Mouse (Mus musculus): ENCODE measurements around the gene Bgn.
A peak's percentile ranks its signal among the peaks of the same experiment; 100 is the strongest.

The Bgn gene

DNA sequence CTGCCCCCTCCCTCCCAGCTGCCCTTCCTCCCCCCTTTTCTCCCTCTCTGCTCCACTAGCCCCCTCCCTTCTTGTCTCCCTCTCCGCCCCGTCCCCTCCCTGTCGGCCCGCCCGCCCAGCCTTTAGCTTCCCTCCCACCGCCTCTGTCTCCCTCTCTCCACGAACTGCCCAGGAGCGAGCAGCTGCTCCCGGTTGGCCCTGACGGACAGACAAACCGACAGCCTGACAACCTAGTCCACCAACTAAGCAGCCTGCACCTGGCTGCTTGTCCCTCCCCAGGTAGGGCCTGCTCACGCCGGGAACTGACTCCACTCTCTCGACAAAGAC, at the start of gene Bgn:
Bgn (plus strand) TSS at position 119 of the 327 bp plus-strand sequence.
- DNase-seq: no peak

DNA sequence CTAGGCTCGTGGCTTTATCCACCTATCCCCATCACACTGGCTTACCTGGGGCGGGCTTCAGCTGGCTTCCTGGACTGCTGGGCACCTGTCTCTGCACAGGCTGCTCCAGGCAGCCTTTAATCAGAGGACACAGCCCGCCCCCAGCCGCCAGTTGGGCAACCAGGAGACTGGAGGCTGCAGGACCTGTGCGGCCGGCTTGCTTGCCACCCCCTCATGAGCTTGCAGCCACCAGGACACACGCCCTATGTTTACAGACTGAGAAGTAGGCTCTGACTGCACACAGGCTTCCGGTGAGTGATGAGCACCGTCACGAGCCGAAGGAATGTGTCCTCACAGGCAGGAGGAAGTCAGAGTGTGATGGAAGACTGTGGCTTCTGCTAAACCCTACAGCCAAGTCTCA, 48.1 kb upstream of the Bgn start, which contains the start of gene Trex2:
Trex2 (minus strand) TSS at position 93 of the 400 bp plus-strand sequence.
- DNase-seq: no peak

DNA sequence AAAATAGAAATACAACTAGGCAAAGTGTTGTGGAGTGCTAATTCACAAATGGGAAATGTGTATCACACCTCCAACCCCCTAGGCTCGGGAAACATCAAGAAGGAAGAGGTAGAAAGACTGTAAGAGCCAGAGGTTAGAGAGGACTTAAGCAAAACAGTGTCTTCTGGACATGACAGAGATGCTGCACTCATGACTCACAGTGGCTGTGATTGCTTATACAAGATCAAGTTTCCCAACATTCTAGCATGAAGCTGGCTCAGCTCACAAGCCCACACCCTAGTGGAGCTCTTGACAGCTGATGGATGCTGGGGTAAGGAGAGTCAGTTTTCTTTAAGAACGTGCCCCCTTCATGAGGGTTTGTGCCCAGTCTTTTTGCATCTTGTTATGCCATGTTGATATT, 42.0 kb upstream of the Bgn start:
- no peak for DNase-seq

DNA sequence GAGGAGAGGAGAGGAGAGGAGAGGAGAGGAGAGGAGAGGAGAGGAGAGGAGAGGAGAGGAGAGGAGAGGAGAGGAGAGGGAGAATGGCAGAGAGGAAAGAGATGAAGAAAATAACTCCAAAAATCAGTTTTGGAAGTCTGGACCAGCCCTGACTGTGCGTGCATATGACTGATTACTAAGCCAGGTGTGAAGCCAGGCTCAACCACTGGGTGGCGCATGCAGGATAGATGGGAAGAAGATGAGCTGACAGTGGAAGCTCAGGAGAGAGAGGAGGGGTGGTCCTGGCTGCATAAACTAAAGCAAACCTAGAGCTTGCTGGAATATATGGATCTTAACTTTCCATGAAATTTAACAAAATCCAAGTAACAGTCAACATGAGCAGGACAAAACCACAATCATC, 31.5 kb upstream of the Bgn start:
- DNase-seq: peak; percentile 82 to 92

DNA sequence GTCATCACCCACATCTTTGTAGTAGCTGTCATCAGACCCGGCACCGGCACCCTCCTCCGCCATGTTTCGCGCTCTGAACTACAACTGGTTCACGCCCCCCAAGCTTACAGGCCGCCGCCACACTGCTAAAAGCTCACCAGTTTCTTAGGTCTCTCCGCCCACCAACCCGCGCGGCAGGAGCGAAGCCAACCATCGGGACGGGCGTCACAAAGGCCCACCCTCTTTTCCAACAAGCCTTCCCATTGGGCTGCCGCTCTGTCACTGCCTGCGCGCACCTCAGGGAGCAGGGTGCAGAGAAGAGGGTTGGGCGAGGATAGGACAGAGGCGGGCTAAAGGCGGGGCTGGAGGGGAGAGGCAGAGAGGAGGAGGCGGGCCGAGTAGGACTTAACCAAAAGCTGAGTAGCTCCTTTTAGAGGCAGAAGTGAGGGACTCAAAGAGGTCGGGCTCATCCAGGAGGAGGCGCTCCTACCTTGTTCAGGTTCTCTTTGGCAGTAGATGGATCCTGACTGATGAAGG, 24.5 kb upstream of the Bgn start, which contains the start of gene Haus7:
Haus7 (minus strand) TSS at position 168 of the 516 bp plus-strand sequence.
- DNase-seq: peak; percentile 91 to 93

DNA sequence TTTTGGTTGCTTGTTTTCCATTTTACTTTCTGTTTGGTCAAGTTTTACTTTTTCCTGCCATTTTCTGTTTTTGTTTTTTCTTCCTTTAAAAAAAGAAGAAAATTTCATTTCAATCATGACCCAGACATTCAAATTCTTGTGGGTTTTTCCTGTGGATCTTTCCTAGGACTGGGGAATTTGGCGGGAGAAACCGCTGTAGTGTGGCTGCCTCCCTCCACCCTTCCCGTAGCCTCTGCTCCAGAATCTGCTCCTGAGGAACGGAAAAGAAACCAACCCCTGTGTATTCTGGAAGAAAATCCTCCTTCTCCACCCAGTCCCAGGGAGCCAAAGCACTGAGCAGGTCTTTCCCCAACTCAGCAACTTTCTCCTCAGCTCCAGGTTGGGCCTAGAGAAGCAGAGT, 22.6 kb upstream of the Bgn start:
- no peak for DNase-seq

DNA sequence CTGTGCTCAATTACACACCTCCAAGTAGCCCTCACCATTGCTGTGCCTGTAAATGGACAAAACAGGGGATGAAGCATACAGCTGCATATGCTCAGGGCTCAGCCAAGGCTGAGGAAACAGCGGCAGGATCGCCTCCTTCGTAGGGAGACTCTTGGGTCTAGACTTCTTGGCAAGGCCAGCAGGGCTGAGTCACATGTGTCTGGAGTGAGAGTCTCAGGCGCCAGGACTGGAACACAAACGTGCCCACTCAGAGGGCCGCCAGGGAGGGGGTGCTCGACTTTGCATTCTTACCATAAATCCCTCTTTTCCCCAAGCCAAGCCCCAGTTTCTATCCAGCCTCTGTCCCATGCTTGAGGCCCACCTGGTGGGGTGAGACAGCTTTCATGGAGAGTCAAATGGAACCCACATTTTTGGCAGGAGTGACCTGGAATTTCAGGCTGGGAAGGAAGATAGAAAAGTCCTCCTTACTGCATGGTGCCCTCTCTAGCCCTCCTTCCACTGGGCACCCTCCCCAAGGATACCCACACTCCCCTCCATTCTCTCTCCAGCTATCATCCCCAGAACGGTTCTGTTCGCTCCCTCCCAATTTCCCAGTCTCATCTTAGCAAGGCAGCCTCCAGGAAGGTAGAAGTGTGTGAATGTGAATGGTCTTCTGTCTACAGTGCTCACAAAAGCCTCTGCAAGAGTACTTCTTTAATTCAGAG, 17.8 kb upstream of the Bgn start:
- DNase-seq: peak in 1 of 2 experiments; percentile 22

DNA sequence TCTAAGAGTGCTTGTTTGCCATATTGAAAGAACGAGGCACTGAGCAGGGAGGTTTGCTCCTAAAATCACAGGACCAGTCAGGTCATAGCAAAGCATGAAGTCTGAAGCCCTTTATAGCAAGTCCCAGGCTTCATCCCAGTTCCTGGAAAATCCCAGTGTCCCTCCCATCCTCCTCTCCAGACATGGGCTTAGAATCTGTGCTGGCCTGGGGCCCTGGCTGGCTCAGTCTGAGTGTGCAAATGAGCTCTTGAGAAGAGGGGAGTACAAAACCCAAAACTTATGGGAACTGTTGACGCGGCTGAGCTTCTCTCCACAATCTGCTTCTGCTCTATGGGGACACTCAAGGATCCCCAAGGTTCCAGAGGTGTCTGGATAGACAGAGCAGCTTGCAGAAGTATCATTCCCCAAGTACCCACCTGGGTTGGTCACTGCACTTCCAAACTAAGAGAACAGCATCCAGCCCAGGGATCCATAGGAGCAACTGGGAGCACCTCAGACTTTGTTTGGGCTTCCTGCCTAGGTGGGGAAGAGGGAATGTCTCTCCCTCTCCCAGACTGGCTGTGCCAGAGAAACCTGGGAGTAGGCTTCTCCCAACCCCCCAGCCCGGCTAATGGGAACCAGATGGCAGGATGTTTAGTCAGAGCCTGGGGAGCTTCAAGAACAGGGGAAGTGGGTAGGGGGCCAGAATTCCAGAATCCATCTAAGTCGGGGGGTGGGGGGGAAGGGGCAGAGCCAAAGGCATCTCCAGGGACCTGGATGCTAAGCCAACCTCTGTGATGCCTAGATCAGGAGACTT, 15.8 kb upstream of the Bgn start:
- DNase-seq: peak in 1 of 2 experiments; percentile 15

DNA sequence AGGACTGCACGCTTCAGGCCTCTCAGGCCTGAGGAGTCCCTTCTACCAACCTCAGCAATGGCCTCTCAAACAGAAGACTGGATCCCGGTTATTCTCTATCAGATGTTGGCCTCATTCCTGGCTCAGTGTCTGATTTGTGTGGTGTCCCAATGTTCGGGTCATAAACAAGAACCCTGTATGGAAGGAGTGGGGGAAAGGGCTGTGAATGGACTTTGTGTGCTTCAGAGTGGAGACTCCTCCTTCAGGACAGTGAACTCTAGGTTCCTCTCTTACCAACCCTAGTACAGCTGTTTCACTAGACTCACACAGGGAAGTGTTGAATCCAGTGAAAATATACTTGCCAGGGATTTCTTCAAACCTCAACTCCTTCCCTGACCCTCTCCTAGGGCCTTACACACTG, 15.1 kb upstream of the Bgn start:
- DNase-seq: no peak

DNA sequence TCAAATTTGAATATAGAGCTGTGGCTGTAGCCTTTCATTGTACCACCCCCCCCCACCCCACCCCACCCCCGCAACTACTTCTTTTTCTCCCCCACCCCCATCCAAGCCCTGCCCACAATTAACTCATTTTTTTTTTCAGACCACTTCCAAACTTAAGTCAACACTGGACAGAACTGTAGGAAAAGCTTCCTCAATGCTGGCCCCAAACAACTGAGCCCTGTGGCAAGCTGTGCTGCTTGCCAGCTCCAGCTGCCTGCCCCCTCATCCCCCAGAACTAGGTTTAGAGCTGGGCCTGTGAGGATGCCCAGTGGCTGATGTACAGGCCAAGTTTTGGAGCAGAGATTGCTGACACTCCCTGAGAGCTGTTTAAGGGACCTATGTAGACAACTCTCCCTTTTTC, 14.7 kb upstream of the Bgn start:
- no peak for DNase-seq

DNA sequence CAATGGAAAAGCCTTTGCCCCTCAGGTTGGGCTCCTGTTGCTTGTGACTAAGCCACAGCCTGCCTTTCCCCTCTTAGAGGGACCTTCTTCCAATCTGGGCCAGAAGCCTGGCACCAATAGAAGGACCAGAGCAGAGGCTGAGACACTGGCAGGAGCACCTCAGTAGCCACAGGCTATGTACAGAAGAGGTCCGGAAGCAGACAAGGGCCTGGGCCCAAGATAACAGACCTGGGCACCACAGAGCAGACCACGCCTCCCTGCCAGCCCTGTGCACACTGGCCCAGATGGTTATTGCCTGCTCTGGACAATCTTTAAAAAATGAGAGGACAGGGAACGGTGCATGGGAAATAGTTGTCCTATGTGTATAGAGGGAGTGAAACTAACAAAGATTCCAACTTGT, 11.6 kb upstream of the Bgn start:
- no peak for DNase-seq

DNA sequence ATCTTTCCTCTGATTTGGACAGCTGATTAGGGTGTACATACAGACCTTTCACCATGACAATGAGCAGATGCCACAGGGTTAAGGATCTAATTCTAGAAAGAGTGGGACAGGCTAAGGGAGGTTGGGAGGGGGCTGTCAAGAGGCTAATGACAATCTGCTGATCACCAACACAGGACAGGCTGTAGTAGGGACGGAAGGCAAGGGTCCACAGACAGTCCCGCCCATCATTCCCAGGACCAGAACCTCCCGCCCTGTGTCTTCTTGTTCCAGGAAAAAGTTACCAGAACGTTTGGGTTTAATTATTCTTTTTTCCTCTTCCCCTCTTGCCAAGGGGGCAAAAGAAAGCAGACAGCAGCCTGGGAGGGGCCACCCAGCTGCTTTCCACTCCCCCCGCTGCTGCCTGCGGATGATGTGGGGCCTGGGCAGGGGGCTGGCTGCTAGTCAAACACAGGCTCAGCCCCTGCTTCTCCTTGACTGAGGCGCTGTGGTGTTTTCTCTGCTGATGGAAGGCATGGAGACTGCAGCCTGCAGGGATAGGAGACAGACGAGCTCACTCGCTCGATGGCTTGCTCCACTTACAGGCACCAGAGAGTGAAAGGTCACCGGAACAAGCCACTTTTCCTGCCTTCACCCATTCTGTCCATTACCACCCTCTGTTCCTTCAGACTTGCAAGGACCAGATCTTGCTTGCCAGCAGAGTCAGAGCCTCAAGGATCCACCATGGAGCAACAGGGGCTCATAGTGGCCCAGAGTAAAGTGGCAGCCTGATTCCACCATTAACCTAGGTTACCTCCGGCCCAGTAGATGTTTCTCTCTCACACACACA, 8.8 kb upstream of the Bgn start:
- DNase-seq: no peak

DNA sequence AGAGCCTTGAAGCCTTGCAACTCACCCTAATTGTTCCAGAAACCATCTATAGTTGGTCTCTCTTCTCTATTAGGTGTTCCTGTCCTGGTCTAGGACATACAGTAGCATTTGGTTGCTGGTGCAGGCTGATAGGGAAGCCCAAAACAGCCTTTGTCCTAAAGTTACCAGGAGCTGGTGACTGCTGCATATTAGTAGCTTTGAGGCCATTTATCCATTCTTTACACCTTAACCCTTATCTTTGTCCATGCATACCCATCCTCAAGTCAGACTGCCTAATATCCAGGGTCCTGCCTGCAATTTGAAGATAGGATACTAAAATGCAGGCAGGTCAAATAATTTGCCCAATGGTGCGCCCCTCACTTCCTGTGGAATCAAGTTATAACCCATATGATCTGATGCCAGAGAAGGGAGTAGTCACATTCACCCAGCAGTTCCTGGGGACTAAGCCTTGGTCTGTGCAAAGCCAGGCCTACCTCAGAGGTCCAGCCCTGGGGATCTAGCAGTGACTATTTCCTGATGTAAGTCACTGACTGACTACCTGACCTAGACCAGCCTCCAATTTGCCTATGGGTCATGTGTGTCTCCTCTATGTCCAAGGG, 7.6 kb upstream of the Bgn start:
- no peak for DNase-seq

DNA sequence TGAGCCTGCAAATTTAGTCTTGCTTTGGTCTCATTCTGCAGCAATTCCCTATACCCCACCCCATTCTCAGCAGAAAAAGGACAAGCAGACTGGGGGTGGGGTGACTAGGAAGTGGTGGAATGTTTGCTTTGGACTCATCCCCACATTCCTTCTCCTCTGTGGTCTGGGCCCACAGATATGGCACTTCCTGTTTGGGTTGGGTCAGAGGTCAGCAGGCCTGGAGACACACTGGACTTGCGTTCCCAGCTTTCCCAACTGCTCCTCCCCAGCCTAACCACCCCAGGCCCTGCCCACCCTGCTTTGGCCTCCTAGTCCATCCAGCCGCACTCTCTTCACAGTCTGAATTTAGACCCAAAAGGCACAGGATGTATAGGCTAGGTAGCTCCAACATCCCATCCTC, 6.8 kb upstream of the Bgn start:
- DNase-seq: no peak

DNA sequence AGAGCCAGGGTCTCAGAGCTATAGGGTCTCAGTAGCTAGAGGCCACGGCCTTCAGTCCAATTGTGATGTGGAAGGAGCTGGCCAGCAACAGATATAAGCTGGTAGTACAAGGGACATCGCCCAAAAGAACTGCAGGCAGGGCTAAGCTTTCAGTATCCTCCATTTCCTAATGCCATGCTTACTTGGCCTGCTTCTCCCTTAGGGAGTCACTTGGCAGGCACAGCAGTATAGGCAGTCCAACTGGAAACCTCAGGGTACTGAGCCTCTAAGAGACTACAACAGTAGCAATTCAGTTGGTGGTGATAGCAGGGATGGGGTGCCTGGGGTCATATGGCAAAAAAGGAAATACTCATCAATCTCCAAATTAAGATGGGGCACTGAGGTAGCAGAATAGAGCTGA, 5.9 kb upstream of the Bgn start:
- DNase-seq: no peak

DNA sequence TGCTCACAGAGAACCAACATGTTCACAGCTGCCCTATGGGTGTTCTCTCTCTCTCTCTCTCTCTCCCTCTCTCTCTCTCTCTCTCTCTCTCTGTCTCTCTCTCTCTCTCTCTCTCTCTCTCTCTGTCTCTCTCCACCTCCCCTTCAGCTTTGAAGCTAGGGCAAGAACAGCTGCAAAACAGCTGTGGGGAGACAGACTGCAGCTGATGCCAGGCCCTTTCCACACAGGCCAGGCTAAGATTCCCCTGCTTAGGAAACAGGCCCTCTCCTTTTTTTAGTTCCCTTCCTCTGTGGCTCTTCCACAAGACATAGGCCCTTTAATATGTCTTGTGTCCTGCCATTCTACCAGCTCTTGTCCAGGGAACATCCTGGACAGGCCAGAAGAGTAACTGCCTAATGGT, 3.7 kb upstream of the Bgn start:
- no peak for DNase-seq

DNA sequence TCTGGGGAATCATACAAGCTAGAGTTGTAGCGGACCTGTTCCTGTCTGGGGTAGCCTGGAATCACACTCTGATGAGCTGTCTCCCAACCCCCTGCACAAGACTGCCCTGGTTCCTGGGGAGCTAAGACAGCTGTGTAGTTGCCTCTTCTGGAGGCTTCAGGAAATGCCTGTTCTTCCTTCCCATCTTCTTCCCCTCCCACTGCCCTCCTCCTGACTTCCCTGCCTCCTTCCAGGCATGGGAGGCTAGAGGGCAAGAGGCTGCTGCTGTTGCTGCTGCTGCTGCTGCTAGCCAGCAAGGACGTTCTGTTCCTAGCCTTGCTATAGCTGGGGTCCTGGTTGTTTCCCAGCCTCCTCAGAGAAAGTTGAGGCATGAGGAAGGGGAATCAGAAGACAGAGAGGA, 3.1 kb upstream of the Bgn start:
- no peak for DNase-seq

DNA sequence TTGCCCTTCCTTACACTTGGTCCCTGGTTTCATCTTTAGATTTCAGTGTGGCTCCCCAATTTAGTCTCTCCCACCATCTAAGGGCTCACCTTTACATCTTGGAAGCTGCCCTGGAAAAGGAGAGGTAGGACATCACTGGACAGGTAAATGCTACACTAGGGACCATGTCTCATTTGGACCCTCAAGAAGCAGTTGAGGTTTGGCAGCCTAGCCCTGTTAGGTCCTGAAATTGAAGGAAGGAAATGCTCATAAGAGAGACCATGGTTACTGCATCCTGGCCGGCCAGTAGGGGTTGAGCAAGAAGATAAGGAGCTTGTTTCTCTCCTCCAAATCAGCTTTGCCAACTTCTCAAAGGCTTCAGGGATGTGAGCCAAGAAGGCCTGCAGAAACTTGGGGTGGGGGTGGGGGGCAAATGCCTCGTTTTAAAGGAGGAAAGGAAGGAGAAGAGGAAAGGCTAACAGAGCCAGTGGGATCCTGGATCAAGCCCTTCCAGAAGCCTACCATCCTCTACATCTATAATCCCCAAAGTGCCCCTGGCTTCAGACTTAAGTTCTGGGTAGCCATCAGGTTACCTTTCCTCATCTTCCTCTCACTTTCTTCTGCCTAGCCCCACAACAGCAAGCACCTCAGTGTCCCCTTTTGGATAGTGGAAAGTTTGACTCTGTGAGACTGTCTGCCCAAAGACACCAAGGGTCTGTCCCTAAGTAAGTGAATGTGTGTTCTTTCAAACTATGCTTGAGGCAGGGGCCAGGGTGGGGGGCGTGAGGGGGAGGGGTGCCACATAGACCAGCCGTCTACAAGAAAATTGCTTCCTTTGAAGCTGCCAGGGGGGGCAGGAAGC, 539 bp upstream of the Bgn start:
- DNase-seq: no peak

DNA sequence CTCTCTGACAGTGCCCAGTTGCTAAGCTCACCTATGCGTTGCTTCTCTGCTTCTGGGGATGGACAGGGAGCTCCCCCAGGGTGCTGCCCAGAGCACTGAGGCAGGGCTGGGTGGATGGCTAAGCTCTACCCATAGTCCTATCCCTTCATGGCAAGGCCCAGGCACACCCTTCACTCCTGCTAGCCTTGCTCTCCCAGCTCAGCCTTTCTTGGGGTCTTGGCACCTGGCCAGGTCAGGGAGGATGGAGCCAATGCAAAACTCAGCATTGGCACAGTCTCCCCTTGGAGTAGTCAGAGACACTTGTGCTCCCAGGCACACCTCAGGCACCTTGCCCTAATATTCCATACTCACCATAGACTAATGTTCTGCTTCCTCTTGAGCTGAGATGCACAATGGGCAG, 674 bp downstream of the Bgn start:
- peak; percentile 21 to 37 for DNase-seq

DNA sequence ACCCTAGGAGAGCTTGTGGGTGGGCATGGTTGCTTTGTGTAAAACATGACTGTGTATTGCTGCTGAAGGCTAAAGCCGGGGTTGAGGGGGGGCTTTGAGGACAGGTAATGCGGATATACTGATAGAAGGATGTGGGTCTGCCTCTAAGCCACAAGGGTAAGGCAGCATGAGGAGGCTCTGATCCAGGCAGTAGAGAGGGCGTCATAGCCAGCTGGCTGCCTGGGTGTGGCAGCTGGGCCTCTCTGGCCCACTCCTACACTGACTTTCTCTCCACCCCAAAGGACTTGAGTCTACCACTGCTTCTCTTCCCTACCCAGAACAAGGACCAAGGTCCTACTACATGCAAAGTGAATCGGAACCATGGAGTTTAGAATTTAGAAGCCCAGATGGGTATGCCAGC, 1.5 kb downstream of the Bgn start:
- DNase-seq: no peak

DNA sequence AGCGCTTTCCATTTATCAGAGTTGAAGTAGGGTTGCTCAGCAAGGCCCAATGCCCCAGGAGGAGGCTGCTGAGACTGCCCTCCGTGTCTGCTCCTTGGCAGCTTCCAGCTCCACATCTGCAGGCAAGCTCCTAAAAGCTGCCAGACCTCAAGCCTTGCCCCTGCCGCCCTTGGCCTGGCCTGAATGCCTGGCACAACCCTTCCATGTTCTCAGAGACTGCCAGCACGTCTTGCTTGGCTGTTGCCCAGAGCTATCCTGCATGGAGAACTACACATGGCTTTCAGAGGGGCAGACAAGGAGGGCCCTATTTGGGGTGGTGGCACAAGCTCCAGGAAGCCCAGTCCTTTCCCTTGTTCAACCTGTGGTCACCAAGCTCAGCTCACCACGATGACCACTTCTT, 3.5 kb downstream of the Bgn start:
- DNase-seq: peak; percentile 41 to 45

DNA sequence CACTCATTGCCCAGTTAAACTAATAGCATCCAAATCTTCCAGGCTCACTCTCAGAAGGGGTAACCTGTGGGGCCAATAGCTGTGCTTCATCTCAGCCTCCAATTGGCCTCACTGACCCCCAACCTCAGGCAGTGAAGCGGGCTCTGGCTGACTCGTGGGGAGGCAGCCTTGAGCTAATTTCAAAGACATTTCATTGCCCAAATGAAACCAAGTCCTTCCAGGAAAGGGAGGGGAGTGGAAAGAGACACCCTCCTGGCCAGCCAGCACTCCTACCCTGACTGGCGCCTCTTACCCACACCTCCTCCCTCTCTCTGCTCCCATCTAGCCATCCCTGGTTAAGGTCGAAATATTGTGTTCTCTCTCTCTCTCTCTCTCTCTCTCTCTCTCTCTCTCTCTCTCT, 6.8 kb downstream of the Bgn start:
- no peak for DNase-seq
